Mouse (Mus musculus): ENCODE measurements at regions not wholly inside any gene's neighbourhood (a gene's known extent, or its start where the extent isn't known, plus 50 kb on each side); places are given as distances from the start of the nearest gene placed in this dataset.

GRCm38 (mm10) chr1:30751138-30751907, 122.4 kb downstream of the Phf3 start:
- Histone ChIP-seq H3K4me2 (ENCODE audit: low read length) (no peak overlapping the region), H3K4me3 (ENCODE audit: low read depth, low read length) (no peak overlapping the region), H3K9ac (ENCODE audit: low read length) (no peak overlapping the region), H3K4me1 (replicated peaks; ENCODE audit: control insufficient read depth, insufficient read depth, low read length) (no peaks in the 10 kb centered on the region), H3K36me3 (ENCODE audit: control insufficient read depth, insufficient read depth, low read length) (no peaks in the 10 kb centered on the region), H3K27me3 (replicated peaks; ENCODE audit: control insufficient read depth, insufficient read depth, low read length) (no peaks in the 10 kb centered on the region), H3K9me3 (ENCODE audit: control insufficient read depth, low read length) (no peaks in the 10 kb centered on the region), H3K27ac (ENCODE audit: low read depth) (no peak overlapping the region)
- DNase-seq (ENCODE audit: low spot score) (no peak), ATAC-seq (replicated peaks; ENCODE audit: low FRiP score, low TSS enrichment, low read depth) (no peak)
- 66% methylated on average over 3 of the region's 3 CpGs for WGBS

- Histone ChIP-seq H3K27ac (ENCODE audit: low read depth) (no peak overlapping the region), H3K4me3 (ENCODE audit: low read depth, low read length) (no peak overlapping the region), H3K4me2 (ENCODE audit: low read length) (no peak overlapping the region), H3K27me3 (replicated peaks; ENCODE audit: control insufficient read depth, insufficient read depth, low read length) (no peaks in the 10 kb centered on the region), H3K4me1 (replicated peaks; ENCODE audit: control insufficient read depth, insufficient read depth, low read length) (no peaks in the 10 kb centered on the region), H3K9ac (ENCODE audit: low read length) (no peak overlapping the region), H3K36me3 (ENCODE audit: control insufficient read depth, insufficient read depth, low read length) (no peaks in the 10 kb centered on the region), H3K9me3 (ENCODE audit: control insufficient read depth, low read length) (no peaks in the 10 kb centered on the region)
- DNase-seq (ENCODE audit: low spot score) (no peak), ATAC-seq (replicated peaks; ENCODE audit: low FRiP score, low TSS enrichment, low read depth) (no peak)
Measured at GRCm38 (mm10) chr1:30741955-30742354, 131.8 kb downstream of the Phf3 start.

GRCm38 (mm10) chr1:30740831-30741230, 132.9 kb downstream of the Phf3 start:
- Histone ChIP-seq H3K9ac (ENCODE audit: low read length) (no peak overlapping the region), H3K27ac (ENCODE audit: low read depth) (no peak overlapping the region), H3K4me1 (replicated peaks; ENCODE audit: control insufficient read depth, insufficient read depth, low read length) (no peaks in the 10 kb centered on the region), H3K4me3 (ENCODE audit: low read depth, low read length) (no peak overlapping the region), H3K4me2 (ENCODE audit: low read length) (no peak overlapping the region), H3K36me3 (ENCODE audit: control insufficient read depth, insufficient read depth, low read length) (no peaks in the 10 kb centered on the region), H3K27me3 (replicated peaks; ENCODE audit: control insufficient read depth, insufficient read depth, low read length) (no peaks in the 10 kb centered on the region), H3K9me3 (ENCODE audit: control insufficient read depth, low read length) (no peaks in the 10 kb centered on the region)
- ATAC-seq (replicated peaks; ENCODE audit: low FRiP score, low TSS enrichment, low read depth) = 0 out of 2 replicates have a peak, but pooled peaks have one; percentile 36
- DNase-seq (ENCODE audit: low spot score) = peak; percentile 62
- WGBS = 71% methylated on average over 3 of the region's 3 CpGs

GRCm38 (mm10) chr1:30721519-30721918, 152.2 kb downstream of the Phf3 start:
- WGBS = 75% methylated on average over 2 of the region's 2 CpGs
- H3K9ac ChIP-seq (ENCODE audit: low read length) = no peak overlapping the region
- H3K4me1 ChIP-seq (replicated peaks; ENCODE audit: control insufficient read depth, insufficient read depth, low read length) = no peaks in the 10 kb centered on the region
- no peaks in the 10 kb centered on the region for H3K36me3 ChIP-seq (ENCODE audit: control insufficient read depth, insufficient read depth, low read length)
- H3K4me2 ChIP-seq (ENCODE audit: low read length) = no peak overlapping the region
- H3K4me3 ChIP-seq (ENCODE audit: low read depth, low read length) = no peak overlapping the region
- ATAC-seq (replicated peaks; ENCODE audit: low FRiP score, low TSS enrichment, low read depth) (no peak), DNase-seq (ENCODE audit: low spot score) (no peak)
- H3K27me3 ChIP-seq (replicated peaks; ENCODE audit: control insufficient read depth, insufficient read depth, low read length) = no peaks in the 10 kb centered on the region
- no peak overlapping the region for H3K27ac ChIP-seq (ENCODE audit: low read depth)
- H3K9me3 ChIP-seq (ENCODE audit: control insufficient read depth, low read length) = no peaks in the 10 kb centered on the region

- H3K36me3 ChIP-seq (ENCODE audit: control insufficient read depth, insufficient read depth, low read length) = no peaks in the 10 kb centered on the region
- H3K9ac ChIP-seq (ENCODE audit: low read length) = no peak overlapping the region
- H3K27ac ChIP-seq (ENCODE audit: low read depth) = no peak overlapping the region
- no peaks in the 10 kb centered on the region for H3K4me1 ChIP-seq (replicated peaks; ENCODE audit: control insufficient read depth, insufficient read depth, low read length)
- DNase-seq (ENCODE audit: low spot score) (no peak), ATAC-seq (replicated peaks; ENCODE audit: low FRiP score, low TSS enrichment, low read depth) (no peak)
- H3K9me3 ChIP-seq (ENCODE audit: control insufficient read depth, low read length) = no peaks in the 10 kb centered on the region
- H3K27me3 ChIP-seq (replicated peaks; ENCODE audit: control insufficient read depth, insufficient read depth, low read length) = no peaks in the 10 kb centered on the region
- H3K4me3 ChIP-seq (ENCODE audit: low read depth, low read length) = no peak overlapping the region
- no peak overlapping the region for H3K4me2 ChIP-seq (ENCODE audit: low read length)
- 80% methylated on average over 2 of the region's 2 CpGs for WGBS
Measured at GRCm38 (mm10) chr1:30720829-30721228, 152.9 kb downstream of the Phf3 start.

- ATAC-seq (replicated peaks; ENCODE audit: low FRiP score, low TSS enrichment, low read depth) = no peak
- Histone ChIP-seq H3K27ac (ENCODE audit: low read depth) (no peak overlapping the region), H3K36me3 (ENCODE audit: control insufficient read depth, insufficient read depth, low read length) (no peaks in the 10 kb centered on the region), H3K9me3 (ENCODE audit: control insufficient read depth, low read length) (no peaks in the 10 kb centered on the region), H3K4me3 (ENCODE audit: low read depth, low read length) (no peak overlapping the region), H3K4me2 (ENCODE audit: low read length) (no peak overlapping the region), H3K4me1 (replicated peaks; ENCODE audit: control insufficient read depth, insufficient read depth, low read length) (no peaks in the 10 kb centered on the region), H3K27me3 (replicated peaks; ENCODE audit: control insufficient read depth, insufficient read depth, low read length) (no peaks in the 10 kb centered on the region), H3K9ac (ENCODE audit: low read length) (no peak overlapping the region)
- DNase-seq (ENCODE audit: low spot score) = no peak
- WGBS = 36% methylated on average over 5 of the region's 5 CpGs
Measured at GRCm38 (mm10) chr1:30718578-30718977, 155.1 kb downstream of the Phf3 start.

- no peaks in the 10 kb centered on the region for H3K27me3 ChIP-seq (replicated peaks; ENCODE audit: control insufficient read depth, insufficient read depth, low read length)
Measured at GRCm38 (mm10) chr1:30716346-30716745, 157.4 kb downstream of the Phf3 start.

GRCm38 (mm10) chr1:30701116-30701515, 172.6 kb downstream of the Phf3 start:
- no peaks in the 10 kb centered on the region for H3K9me3 ChIP-seq (ENCODE audit: control insufficient read depth, low read length)
- H3K27me3 ChIP-seq (replicated peaks; ENCODE audit: control insufficient read depth, insufficient read depth, low read length) = no peaks in the 10 kb centered on the region
- DNase-seq (ENCODE audit: low spot score) (no peak), ATAC-seq (replicated peaks; ENCODE audit: low FRiP score, low TSS enrichment, low read depth) (no peak)
- no peaks in the 10 kb centered on the region for H3K36me3 ChIP-seq (ENCODE audit: control insufficient read depth, insufficient read depth, low read length)
- H3K9ac ChIP-seq (ENCODE audit: low read length) = no peak overlapping the region
- no peak overlapping the region for H3K27ac ChIP-seq (ENCODE audit: low read depth)
- H3K4me1 ChIP-seq (replicated peaks; ENCODE audit: control insufficient read depth, insufficient read depth, low read length) = no peaks in the 10 kb centered on the region
- 53% methylated on average over 3 of the region's 3 CpGs for WGBS
- H3K4me3 ChIP-seq (ENCODE audit: low read depth, low read length) = no peak overlapping the region
- no peak overlapping the region for H3K4me2 ChIP-seq (ENCODE audit: low read length)

More at GRCm38 (mm10) chr1:30716346-30716745, 157.4 kb downstream of the Phf3 start:
- Histone ChIP-seq H3K4me3 (ENCODE audit: low read depth, low read length) (no peak overlapping the region), H3K27ac (ENCODE audit: low read depth) (no peak overlapping the region), H3K9ac (ENCODE audit: low read length) (no peak overlapping the region), H3K4me2 (ENCODE audit: low read length) (no peak overlapping the region), H3K36me3 (ENCODE audit: control insufficient read depth, insufficient read depth, low read length) (no peaks in the 10 kb centered on the region), H3K4me1 (replicated peaks; ENCODE audit: control insufficient read depth, insufficient read depth, low read length) (no peaks in the 10 kb centered on the region), H3K9me3 (ENCODE audit: control insufficient read depth, low read length) (no peaks in the 10 kb centered on the region)
- DNase-seq (ENCODE audit: low spot score) (no peak), ATAC-seq (replicated peaks; ENCODE audit: low FRiP score, low TSS enrichment, low read depth) (no peak)
- WGBS = 31% methylated on average over 1 of the region's 1 CpGs

GRCm38 (mm10) chr1:30700399-30701081, 173.2 kb downstream of the Phf3 start:
- ATAC-seq (replicated peaks; ENCODE audit: low FRiP score, low TSS enrichment, low read depth) = no peak
- Histone ChIP-seq H3K36me3 (ENCODE audit: control insufficient read depth, insufficient read depth, low read length) (no peaks in the 10 kb centered on the region), H3K9me3 (ENCODE audit: control insufficient read depth, low read length) (no peaks in the 10 kb centered on the region), H3K4me2 (ENCODE audit: low read length) (no peak overlapping the region), H3K9ac (ENCODE audit: low read length) (no peak overlapping the region), H3K27me3 (replicated peaks; ENCODE audit: control insufficient read depth, insufficient read depth, low read length) (no peaks in the 10 kb centered on the region), H3K27ac (ENCODE audit: low read depth) (no peak overlapping the region), H3K4me3 (ENCODE audit: low read depth, low read length) (no peak overlapping the region), H3K4me1 (replicated peaks; ENCODE audit: control insufficient read depth, insufficient read depth, low read length) (no peaks in the 10 kb centered on the region)
- DNase-seq (ENCODE audit: low spot score) = no peak
- 45% methylated on average over 10 of the region's 10 CpGs for WGBS

Measured in intestine, embryonic 14.5 days (tissue).